Mouse (Mus musculus) layer of hippocampus, postnatal 25 days (tissue): Measurements from ENCODE around the gene Card6. TPM values are rescaled to one million over a fixed set of nuclear protein-coding genes. Genes with fewer than 3 reads are reported as not detected.
A peak's percentile ranks its signal among the peaks of the same experiment; 100 is the strongest.

Experiments used
- DNase-seq, 2 experiments: peaks; one replicate each; pipeline ENCODE4 v3.0.0; 2022; ENCODE audit warnings: mixed read lengths in 2 of 2, low spot score in 1 of 2; ENCODE audit errors: extremely low spot score in 1 of 2
- total RNA-seq, 2 experiments: library from RNA; stranded (reverse); gene quantifications; 2 replicates each; pipeline ENCODE4 v1.2.3; 2021

Gene Card6
- total RNA-seq, 2 experiments from 2014 or later, result 4.3 to 4.9 TPM

DNA sequence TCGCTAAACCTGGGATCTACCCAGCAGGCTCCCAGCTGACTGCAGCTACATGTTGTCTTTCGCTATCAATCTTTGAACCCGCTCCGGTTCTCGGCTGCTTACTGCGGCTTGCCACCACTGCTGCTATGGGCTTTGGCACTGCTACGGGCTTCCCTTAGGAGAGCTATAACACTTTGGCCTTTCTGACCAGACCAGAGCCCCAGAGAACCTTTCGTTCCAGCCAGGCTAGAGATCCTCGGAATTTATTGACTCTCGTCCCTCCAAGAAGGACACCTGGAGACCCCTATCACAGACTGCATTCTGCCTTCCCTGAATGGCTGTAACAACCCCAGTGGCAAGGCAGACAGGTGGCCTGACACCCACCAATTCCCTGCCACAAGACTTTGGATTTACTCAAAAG is 18.2 kb downstream of the Card6 start:
- DNase-seq, result no peak

GRCm38 (mm10) chr15:5088850-5089608 is 19.3 kb downstream of the Card6 start:
- no peak for DNase-seq

DNA sequence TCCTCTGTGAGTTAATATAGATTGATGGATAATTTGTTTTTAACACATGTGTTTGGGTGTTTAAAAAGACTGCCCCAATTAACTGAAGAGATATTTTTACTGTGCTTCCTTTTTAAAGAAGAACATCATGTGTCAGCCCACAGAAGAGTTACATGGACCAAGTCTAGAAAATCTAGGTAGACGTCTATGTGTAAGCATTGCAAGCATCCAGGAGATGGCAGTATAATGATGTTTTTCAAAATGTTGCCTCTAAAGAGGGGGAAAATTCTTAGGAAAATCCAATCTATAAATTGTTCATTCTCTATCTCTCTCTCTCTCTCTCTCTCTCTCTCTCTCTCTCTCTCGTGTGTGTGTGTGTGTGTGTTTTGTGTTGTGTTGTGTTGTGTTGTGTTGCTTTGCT is 22.2 kb downstream of the Card6 start:
- DNase-seq, result no peak

DNA sequence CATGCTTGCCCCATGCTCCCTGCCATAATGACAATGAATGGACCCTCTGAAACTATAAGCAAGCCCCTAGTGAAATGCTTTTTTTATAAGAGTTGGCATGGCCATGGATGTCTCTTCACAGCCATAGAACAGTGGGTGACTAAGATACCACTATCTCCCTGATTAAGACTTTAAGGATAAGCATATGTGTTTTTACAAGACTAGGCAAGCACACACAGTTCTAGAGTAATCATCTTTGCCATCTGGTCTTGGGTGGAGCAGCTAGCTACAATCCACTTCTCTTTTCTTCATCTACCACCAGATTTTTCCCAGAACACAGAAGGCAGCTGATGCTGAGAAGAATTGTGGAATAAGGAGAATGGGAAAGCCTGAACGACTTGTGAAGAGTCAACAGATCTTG is 27.1 kb downstream of the Card6 start:
- DNase-seq, result no peak

DNA sequence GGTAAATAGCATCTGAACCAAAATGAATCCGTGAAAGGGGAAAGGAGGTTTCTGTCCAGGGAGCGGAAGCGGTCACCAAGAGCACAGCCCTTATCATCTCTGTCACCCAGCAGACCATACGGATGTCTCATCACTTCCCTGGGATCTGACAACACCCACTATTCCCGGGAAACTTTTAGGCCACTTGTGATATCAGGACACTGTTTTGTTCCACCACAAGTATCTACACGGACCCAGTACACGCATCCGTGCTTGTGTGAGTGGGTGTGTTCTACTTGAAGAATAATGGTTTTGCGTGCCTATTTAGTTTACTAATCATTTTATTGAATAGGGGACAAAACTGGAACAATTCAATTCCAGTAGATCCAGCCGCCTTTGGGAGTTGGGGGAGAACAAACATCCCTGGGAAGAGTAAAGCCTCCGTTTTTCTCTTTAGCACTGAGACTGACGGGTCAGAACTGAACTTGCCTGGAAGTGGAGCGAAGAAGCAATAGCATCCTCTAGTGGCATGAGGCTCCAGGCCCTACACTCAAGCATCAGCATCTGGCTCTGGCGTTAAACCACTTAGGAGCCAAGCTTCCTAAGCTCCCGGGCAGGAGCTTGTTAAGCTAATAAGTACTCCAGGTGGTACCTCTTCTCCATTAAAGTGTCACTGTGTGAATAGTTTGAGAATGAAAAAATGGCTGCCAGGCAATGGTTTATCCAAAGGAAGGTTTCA is 39.4 kb downstream of the Card6 start:
- peak; percentile 22 to 29 for DNase-seq

DNA sequence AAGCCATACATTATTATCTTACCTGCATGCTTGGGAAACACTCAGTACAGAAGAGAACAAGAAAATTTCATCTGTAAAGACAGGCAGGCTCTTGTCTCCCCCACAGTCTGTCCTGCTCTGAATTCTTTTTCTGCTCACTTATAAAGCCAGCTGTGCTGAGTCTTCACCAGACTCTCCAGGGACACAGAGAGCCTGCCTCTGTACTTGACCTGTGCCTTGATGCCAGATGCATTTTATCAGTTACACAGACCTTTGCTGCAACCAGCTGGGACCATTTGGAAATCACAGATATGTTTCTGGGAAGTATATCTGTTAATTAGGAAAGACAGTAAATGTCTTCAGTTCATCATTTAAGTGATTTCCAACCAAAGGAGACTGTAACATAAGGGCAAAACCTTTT is 44.7 kb downstream of the Card6 start, which contains the start of gene C7:
Gene C7, minus strand, starts transcription at position 106 of the 400 bp plus-strand sequence.
- DNase-seq, result no peak

Other genes starting within 250 kb of the Card6 start
- gene Mroh2b, start 209.8 kb downstream of the Card6 start, total RNA-seq, result not detected
- gene C7, start 44.8 kb downstream of the Card6 start, total RNA-seq, result under 1 TPM; 0.25 to 0.35 TPM
- gene Rpl37, start 8.1 kb upstream of the Card6 start, total RNA-seq, result 100 to 1,000 TPM; 267 to 278 TPM
- 10 to 100 TPM; 21.9 to 23.3 TPM for gene Prkaa1, start 35.3 kb upstream of the Card6 start, total RNA-seq
- gene Ttc33, start 77.0 kb upstream of the Card6 start, total RNA-seq, result 10 to 100 TPM; 71.6 to 77.5 TPM
- gene Ptger4, start 135.6 kb upstream of the Card6 start, total RNA-seq, result 1 to 10 TPM in 1 of 2 experiments, under 1 TPM in 1; 0.75 to 1.0 TPM